Mouse (Mus musculus) megakaryocyte, embryonic 14.5 days (primary cell): ENCODE measurements around the gene Nr1d2.

ENCODE experiments used
- FLI1 ChIP-seq: IDR thresholded peaks from 2 replicates; pipeline ENCODE4 v1.6.1; 2012; ENCODE audit warnings: low read length, inconsistent platforms, mixed read lengths
- GATA1 ChIP-seq: IDR thresholded peaks from 3 replicates; pipeline ENCODE4 v1.6.1; 2012; ENCODE audit warnings: mixed read lengths, low read length, inconsistent platforms, borderline replicate concordance

GRCm38 (mm10) chr14:18238131-18238749, 687 bp downstream of the Nr1d2 start:
- TF ChIP-seq FLI1 = no peak
- TF ChIP-seq GATA1 = no peak
